Comparison of ENCODE assay signal across 29 mouse cellular contexts in the genomic region with DNA sequence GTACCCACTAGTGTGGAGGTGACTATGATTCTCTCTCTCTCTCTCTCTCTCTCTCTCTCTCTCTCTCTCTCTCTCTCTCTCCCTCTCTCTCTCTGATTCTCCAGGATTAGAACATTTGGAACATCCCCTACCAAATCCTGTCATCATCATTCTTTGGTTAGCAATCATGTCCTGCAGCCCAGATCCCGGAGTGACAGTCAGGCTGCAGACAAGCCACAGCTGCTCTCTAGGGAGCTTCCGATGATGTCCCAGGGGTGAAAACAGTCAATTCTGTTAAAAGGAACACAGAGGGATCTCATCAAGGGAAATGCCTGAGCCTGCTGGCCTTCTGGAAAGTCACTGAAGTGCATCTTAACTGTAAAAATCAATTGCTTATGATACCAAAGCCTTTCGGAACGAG. TPM values are rescaled to one million over a fixed set of nuclear protein-coding genes. Genes with fewer than 3 reads are reported as not detected.
DNase-seq lines count a peak whose midpoint lies in the region; TF ChIP-seq lines count a peak whose summit lies in the region.
"Had no signal": no experiment of that assay in that cellular context is flagged by ENCODE, and none has a peak within 500 bp of the region (broad histone marks: within the 10 kb centered on the region; RNA-seq: fewer than 3 reads in every experiment).

No protein-coding gene starts in this region.

- H3K36me3 ChIP-seq in kidney, adult 2 months (ENCODE audit: control insufficient read depth, insufficient read depth, low read length) = no peaks in the 10 kb centered on the region
- H3K36me3 ChIP-seq: embryonic facial prominence, embryonic 12.5 days; embryonic facial prominence, embryonic 15.5 days; forebrain, embryonic 12.5 days; forebrain, embryonic 15.5 days; G1E; heart, embryonic 12.5 days; heart, embryonic 15.5 days; hindbrain, embryonic 10.5 days; hindbrain, embryonic 13.5 days had no signal

- H3K27ac ChIP-seq in kidney, adult 2 months (ENCODE audit: insufficient read depth, low read depth, low read length) = no peak overlapping the region
- H3K27ac ChIP-seq: embryonic facial prominence, embryonic 12.5 days; embryonic facial prominence, embryonic 15.5 days; forebrain, embryonic 12.5 days; forebrain, embryonic 15.5 days; heart, embryonic 15.5 days; hindbrain, embryonic 10.5 days; hindbrain, embryonic 13.5 days had no signal

- intact Hi-C loops in left cerebral cortex, postnatal 25 days (cut with DNase I) = no loop called here

- WGBS in kidney, adult 2 months = 38% methylated on average over 4 of the region's 4 CpGs

- no peaks in the 10 kb centered on the region for H3K27me3 ChIP-seq in kidney, adult 2 months (replicated peaks; ENCODE audit: control insufficient read depth, insufficient read depth, low read length)
- H3K27me3 ChIP-seq: embryonic facial prominence, embryonic 12.5 days; embryonic facial prominence, embryonic 15.5 days had no signal

- TF ChIP-seq CTCF in kidney, adult 2 months (conservative IDR thresholded peaks at IDR 0.05; ENCODE audit: insufficient read depth, insufficient read length, low read depth, low read length) = no peak

- TF ChIP-seq POLR2A in kidney, adult 2 months (IDR thresholded peaks at IDR 0.05; ENCODE audit: low read depth, low read length) = no peak

- no peak overlapping the region for H3K4me3 ChIP-seq in kidney, adult 2 months (ENCODE audit: insufficient read depth, low read depth, low read length)
- H3K4me3 ChIP-seq: embryonic facial prominence, embryonic 12.5 days; embryonic facial prominence, embryonic 15.5 days; forebrain, embryonic 12.5 days; forebrain, embryonic 15.5 days; heart, embryonic 12.5 days; heart, embryonic 15.5 days; hindbrain, embryonic 10.5 days; hindbrain, embryonic 13.5 days had no signal

- peak; percentile 10 for DNase-seq in kidney, postnatal 14 days
- DNase-seq in kidney, adult 2 months = no peak
- DNase-seq in retina, embryonic 14.5 days (ENCODE audit: low spot score) = peak; percentile 17
- no peak for DNase-seq in retina, postnatal 1 day
- peak; percentile 66 for DNase-seq in lung, postnatal 36 days
- no peak for DNase-seq in left cerebral cortex, postnatal 25 days (ENCODE audit: low spot score in 2 of 2)
- no peak for DNase-seq in embryo, embryonic 9.5 days (ENCODE audit: extremely low spot score)
- DNase-seq in testis, postnatal 10 days (ENCODE audit: low spot score) = no peak
- DNase-seq: adrenal gland, adult 2 months; adrenal gland, postnatal 14 days; cerebellum, adult 11-12 months; cerebellum, adult 8-10 months; cerebellum, postnatal 10 days; cerebellum, postnatal 36 days; gastrocnemius, postnatal 25 days; heart, adult 18-20 months; heart, postnatal 10 days; heart, postnatal 36 days had no signal

- no peaks in the 10 kb centered on the region for H3K4me1 ChIP-seq in kidney, adult 2 months (ENCODE audit: control insufficient read depth, insufficient read depth, low read length)
- H3K4me1 ChIP-seq: embryonic facial prominence, embryonic 12.5 days; embryonic facial prominence, embryonic 15.5 days; forebrain, embryonic 12.5 days; hindbrain, embryonic 10.5 days; hindbrain, embryonic 13.5 days had no signal

RNA-seq across cellular contexts. Expression of a gene that starts 11.4 kb away (rescaled TPM):
- not detected in 2 replicates for polyA plus RNA-seq in kidney, adult 2 months (2012; rRNA removed)
- under 1 TPM; 0.23 to 0.25 TPM for total RNA-seq in left cerebral cortex, postnatal 25 days (2021)
- total RNA-seq: adrenal gland, adult 2 months; adrenal gland, postnatal 14 days; G1E; gastrocnemius, adult 8-10 months; gastrocnemius, postnatal 25 days; heart, adult 18-20 months; heart, postnatal 10 days; heart, postnatal 36 days had no signal
- polyA plus RNA-seq: embryonic facial prominence, embryonic 12.5 days; embryonic facial prominence, embryonic 15.5 days; forebrain, embryonic 12.5 days; forebrain, embryonic 15.5 days; G1E; gonadal fat pad, adult 2 months; heart, embryonic 12.5 days; heart, embryonic 15.5 days; hindbrain, embryonic 10.5 days; hindbrain, embryonic 13.5 days had no signal

RNA-seq across cellular contexts. Expression of a gene that starts 21.4 kb away (rescaled TPM):
- 0.41 and 1.3 TPM in 2 replicates for polyA plus RNA-seq in kidney, adult 2 months (2012; rRNA removed)
- total RNA-seq in left cerebral cortex, postnatal 25 days (2021) = not detected
- total RNA-seq: G1E had no signal
- polyA plus RNA-seq: G1E had no signal

Comparison
In these comparisons a context has a peak if more than half of its experiments do, and no peak if none do; other contexts are left out.
1. DNase-seq: peak in kidney, postnatal 14 days (single experiment), retina, embryonic 14.5 days (single experiment) and lung, postnatal 36 days (single experiment); none in kidney, adult 2 months (single experiment), retina, postnatal 1 day (single experiment), left cerebral cortex, postnatal 25 days (0 of 2), embryo, embryonic 9.5 days (single experiment) and testis, postnatal 10 days (single experiment).